Mouse (Mus musculus) lung, postnatal 0 days (tissue): ENCODE measurements around the gene Pdrg1.

Source experiments
- CTCF ChIP-seq: IDR thresholded peaks from 2 replicates; pipeline ENCODE4 v1.5.1; 2016; ENCODE audit warnings: antibody characterized with exemption, mild to moderate bottlenecking
- EP300 ChIP-seq: IDR thresholded peaks from 2 replicates; pipeline ENCODE4 v1.6.1; 2016; ENCODE audit warnings: antibody characterized with exemption, mild to moderate bottlenecking, control low read depth

DNA sequence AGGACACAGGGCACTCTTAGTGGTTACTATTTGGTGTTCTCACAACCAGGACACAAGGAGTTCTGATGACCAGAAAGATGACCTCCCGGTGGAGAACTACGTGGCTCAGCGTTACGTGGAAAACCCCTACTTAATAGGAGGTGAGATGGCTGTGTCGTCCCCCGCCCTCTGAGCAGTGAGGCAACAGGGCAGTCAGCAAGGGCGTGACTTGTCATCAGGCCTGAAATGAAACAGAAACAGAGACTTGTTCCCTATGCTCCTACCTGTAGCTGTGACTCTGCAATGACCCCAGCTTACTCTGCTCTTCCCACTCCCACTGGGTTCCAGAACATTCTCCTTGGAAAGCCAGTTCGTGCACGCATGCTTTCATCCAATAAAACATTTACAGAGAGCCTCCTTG, 23.7 kb downstream of the Pdrg1 start:
- TF ChIP-seq EP300 (no peak), CTCF (no peak)
